Mouse (Mus musculus) hindbrain, embryonic 13.5 days (tissue): ENCODE data around the gene 1700001F09Rik. TPM values are rescaled to one million over a fixed set of nuclear protein-coding genes. Genes with fewer than 3 reads are reported as not detected.
"Not testable (repeated sequence)": the region's sequence is repeated elsewhere in the genome, so short reads cannot be mapped to it uniquely, and the experiment has no call there.

Source experiments
- ATAC-seq: fragments of 200-750 bp; cut with Nextera tagmentation; 2 replicates; pipeline ENCODE4 v1.8.0; 2017; ENCODE audit warnings: moderate TSS enrichment; ENCODE audit not compliant: low FRiP score
- H3K27ac ChIP-seq: fragments of 300-500 bp; sonication (generic); 2 replicates; pipeline ENCODE4 v1.5.1; 2015; ENCODE audit warnings: inconsistent platforms, mild to moderate bottlenecking, moderate library complexity
- H3K27me3 ChIP-seq: fragments of 300-500 bp; sonication (generic); 2 replicates; pipeline ENCODE4 v1.6.1; 2015; ENCODE audit warnings: mild to moderate bottlenecking, inconsistent platforms
- H3K36me3 ChIP-seq: fragments of 300-500 bp; sonication (generic); 2 replicates; pipeline ENCODE4 v1.6.1; 2015; ENCODE audit warnings: mild to moderate bottlenecking, inconsistent platforms
- H3K4me1 ChIP-seq: fragments of 300-500 bp; sonication (generic); replicated peaks from 2 replicates; pipeline ENCODE4 v1.6.1; 2015; ENCODE audit warnings: inconsistent platforms
- H3K4me2 ChIP-seq: fragments of 300-500 bp; sonication (generic); 2 replicates; pipeline ENCODE4 v1.6.1; 2015; ENCODE audit warnings: inconsistent platforms, mild to moderate bottlenecking, moderate library complexity
- H3K4me3 ChIP-seq: fragments of 300-500 bp; sonication (generic); 2 replicates; pipeline ENCODE4 v1.5.1; 2015; ENCODE audit warnings: mild to moderate bottlenecking, inconsistent platforms
- H3K9ac ChIP-seq: fragments of 300-500 bp; sonication (generic); 2 replicates; pipeline ENCODE4 v1.6.1; 2015; ENCODE audit warnings: mild to moderate bottlenecking, inconsistent platforms
- H3K9me3 ChIP-seq: fragments of 300-500 bp; sonication (generic); 2 replicates; pipeline ENCODE4 v1.6.1; 2016; ENCODE audit warnings: inconsistent platforms
- WGBS: fragments of 180-500 bp; shearing (Covaris S2); methylation state at CpG from one replicate; pipeline ENCODE4 v1.1.7; 2015; 5-methylcytosine and 5-hydroxymethylcytosine counted together
- polyA plus RNA-seq: library from polyadenylated mRNA; unstranded; fragments of >200 nt; fragmentation: Nextera tagmentation; extraction: Ambion mirVana; gene quantifications from 2 replicates; pipeline ENCODE4 v1.2.1, GENCODE M21; 2015

1700001F09Rik gene
- not detected in 2 replicates for polyA plus RNA-seq

GRCm38 (mm10) chr14:43347711-43348110, at the start of gene 1700001F09Rik:
1700001F09Rik (minus strand) TSS chr14:43347811.
- not testable (repeated sequence) for H3K27me3 ChIP-seq, H3K4me3 ChIP-seq

GRCm38 (mm10) chr14:43361713-43362112, 14.1 kb upstream of the 1700001F09Rik start:
- ATAC-seq, H3K4me2 ChIP-seq, H3K9ac ChIP-seq, H3K36me3 ChIP-seq, H3K27ac ChIP-seq, H3K27me3 ChIP-seq, H3K4me1 ChIP-seq, H3K9me3 ChIP-seq, H3K4me3 ChIP-seq: not testable (repeated sequence)
- WGBS, result 90% methylated on average over 11 of the region's 11 CpGs

More at GRCm38 (mm10) chr14:43347711-43348110, at the start of gene 1700001F09Rik:
- ATAC-seq, H3K36me3 ChIP-seq, H3K4me2 ChIP-seq, H3K4me1 ChIP-seq, H3K27ac ChIP-seq, H3K9ac ChIP-seq, H3K9me3 ChIP-seq: not testable (repeated sequence)

- H3K9me3 ChIP-seq, H3K36me3 ChIP-seq, H3K9ac ChIP-seq, H3K4me1 ChIP-seq, H3K27me3 ChIP-seq, H3K27ac ChIP-seq, H3K4me2 ChIP-seq, H3K4me3 ChIP-seq, ATAC-seq: not testable (repeated sequence)
- 100% methylated on average over 1 of the region's 1 CpGs for WGBS
Measured at GRCm38 (mm10) chr14:43359246-43359645, 11.6 kb upstream of the 1700001F09Rik start.

GRCm38 (mm10) chr14:43357496-43357895, 9.9 kb upstream of the 1700001F09Rik start:
- H3K27ac ChIP-seq, ATAC-seq: not testable (repeated sequence)

GRCm38 (mm10) chr14:43352944-43353343, 5.3 kb upstream of the 1700001F09Rik start:
- not testable (repeated sequence) for H3K4me3 ChIP-seq, H3K4me2 ChIP-seq, H3K36me3 ChIP-seq, H3K27me3 ChIP-seq, H3K9ac ChIP-seq, H3K27ac ChIP-seq, H3K4me1 ChIP-seq, ATAC-seq, H3K9me3 ChIP-seq
- WGBS, result 96% methylated on average over 2 of the region's 2 CpGs

More at GRCm38 (mm10) chr14:43357496-43357895, 9.9 kb upstream of the 1700001F09Rik start:
- not testable (repeated sequence) for H3K9me3 ChIP-seq, H3K27me3 ChIP-seq, H3K36me3 ChIP-seq, H3K9ac ChIP-seq, H3K4me3 ChIP-seq, H3K4me1 ChIP-seq, H3K4me2 ChIP-seq

- not testable (repeated sequence) for H3K27ac ChIP-seq, H3K9ac ChIP-seq, ATAC-seq, H3K4me3 ChIP-seq, H3K36me3 ChIP-seq, H3K9me3 ChIP-seq, H3K4me2 ChIP-seq, H3K4me1 ChIP-seq, H3K27me3 ChIP-seq
- WGBS, result 73% methylated on average over 1 of the region's 1 CpGs
Measured at GRCm38 (mm10) chr14:43337646-43338045, 10.0 kb downstream of the 1700001F09Rik start.

GRCm38 (mm10) chr14:43331362-43331880, 16.2 kb downstream of the 1700001F09Rik start:
- H3K4me1 ChIP-seq, H3K9ac ChIP-seq, H3K4me3 ChIP-seq, H3K27ac ChIP-seq, ATAC-seq, H3K36me3 ChIP-seq, H3K9me3 ChIP-seq, H3K4me2 ChIP-seq, H3K27me3 ChIP-seq: not testable (repeated sequence)
- 90% methylated on average over 11 of the region's 11 CpGs for WGBS

- H3K27me3 ChIP-seq, H3K9me3 ChIP-seq, H3K4me2 ChIP-seq, H3K36me3 ChIP-seq, H3K4me3 ChIP-seq, H3K9ac ChIP-seq, ATAC-seq, H3K27ac ChIP-seq, H3K4me1 ChIP-seq: not testable (repeated sequence)
- 61% methylated on average over 2 of the region's 2 CpGs for WGBS
Measured at GRCm38 (mm10) chr14:43328603-43329002, 19.0 kb downstream of the 1700001F09Rik start.

- not testable (repeated sequence) for H3K9ac ChIP-seq, H3K4me2 ChIP-seq, H3K4me1 ChIP-seq, H3K27ac ChIP-seq, H3K27me3 ChIP-seq, H3K4me3 ChIP-seq, H3K36me3 ChIP-seq, ATAC-seq, H3K9me3 ChIP-seq
Measured at GRCm38 (mm10) chr14:43319516-43319915, 28.1 kb downstream of the 1700001F09Rik start.

- not testable (repeated sequence) for H3K4me2 ChIP-seq, H3K27me3 ChIP-seq, H3K9ac ChIP-seq, H3K4me1 ChIP-seq, H3K4me3 ChIP-seq, H3K27ac ChIP-seq, H3K36me3 ChIP-seq, ATAC-seq, H3K9me3 ChIP-seq
- WGBS, result 83% methylated on average over 3 of the region's 3 CpGs
Measured at GRCm38 (mm10) chr14:43293503-43293902, 54.1 kb downstream of the 1700001F09Rik start, which contains the start of gene Gm8127. Gm8127 (minus strand) TSS chr14:43293832.

Other genes starting within 250 kb of the 1700001F09Rik start
- not detected in 2 replicates for gene Gm8104, start 247.2 kb downstream of the 1700001F09Rik start, polyA plus RNA-seq
- gene Gm7233, start 167.9 kb downstream of the 1700001F09Rik start, polyA plus RNA-seq, result not detected in 2 replicates
- not detected in 2 replicates for gene Gm8122, start 112.5 kb downstream of the 1700001F09Rik start, polyA plus RNA-seq
- not detected in 2 replicates for gene Gm8126, start 89.2 kb downstream of the 1700001F09Rik start, polyA plus RNA-seq
- gene Gm9732, start 72.8 kb downstream of the 1700001F09Rik start, polyA plus RNA-seq, result 0.16 TPM in 1 of 2 replicates, not detected in the other
- gene Gm8127, start 54.0 kb downstream of the 1700001F09Rik start, polyA plus RNA-seq, result not detected in 2 replicates
- gene Gm8138, start 68.5 kb upstream of the 1700001F09Rik start, polyA plus RNA-seq, result not detected in 2 replicates
- gene Gm5799, start 195.8 kb upstream of the 1700001F09Rik start, polyA plus RNA-seq, result not detected in 2 replicates
- gene Gm17654, start 231.3 kb upstream of the 1700001F09Rik start, polyA plus RNA-seq, result not detected in 2 replicates